8 mouse cellular contexts compared by ENCODE assay signal in the genomic region with DNA sequence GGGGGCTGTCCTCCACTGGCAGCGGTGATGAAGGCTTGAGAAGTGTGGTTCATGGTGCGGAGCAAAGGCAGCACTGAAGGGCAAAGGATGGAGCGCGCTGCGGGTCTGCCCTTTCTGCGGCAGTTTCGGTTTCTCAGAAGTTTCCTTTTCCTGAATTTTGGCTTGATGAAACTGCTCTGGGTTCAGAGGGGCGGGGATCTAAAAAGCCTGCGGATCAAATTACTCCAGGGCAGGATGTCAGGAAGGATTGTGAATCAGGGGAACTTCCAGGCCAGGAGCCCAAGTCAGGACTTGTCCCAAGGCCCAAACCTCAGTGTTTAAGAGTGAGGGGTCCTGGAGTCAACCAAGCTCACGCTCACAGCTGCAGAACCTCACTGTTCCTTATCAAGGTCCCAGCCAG. TPM values are rescaled to one million over a fixed set of nuclear protein-coding genes. Genes with fewer than 3 reads are reported as not detected.
DNase-seq lines count a peak whose midpoint lies in the region; ATAC-seq and TF ChIP-seq lines count a peak whose summit lies in the region.

A gene (minus strand): TSS at position 178 of the 400 bp plus-strand sequence.

- peak within 1 kb of the TSS; percentile 42; the same call in 1 of the 2 replicates for H3K4me3 ChIP-seq in layer of hippocampus, adult 2 months
- peak within 1 kb of the TSS; percentile 47 for H3K4me3 ChIP-seq in intestine, embryonic 14.5 days (ENCODE audit: low read depth, low read length)
- peak within 1 kb of the TSS; percentile 53 for H3K4me3 ChIP-seq in liver, embryonic 16.5 days (ENCODE audit: low read depth, low read length)
- peak within 1 kb of the TSS; percentile 15; the same call in 1 of the 2 replicates for H3K4me3 ChIP-seq in neural tube, embryonic 12.5 days

- no peaks in the 10 kb centered on the region for H3K9me3 ChIP-seq in intestine, embryonic 14.5 days (ENCODE audit: control insufficient read depth, low read length)
- no peaks in the 10 kb centered on the region for H3K9me3 ChIP-seq in liver, embryonic 16.5 days (replicated peaks; ENCODE audit: control insufficient read depth, low read length)
- H3K9me3 ChIP-seq in neural tube, embryonic 12.5 days, result no peaks in the 10 kb centered on the region

- H3K27ac ChIP-seq in layer of hippocampus, adult 2 months, result peak within 1 kb of the TSS; percentile 59
- H3K27ac ChIP-seq in intestine, embryonic 14.5 days (ENCODE audit: low read depth), result peak within 1 kb of the TSS; percentile 83
- H3K27ac ChIP-seq in liver, embryonic 16.5 days (ENCODE audit: low read length), result peak within 1 kb of the TSS; percentile 15; the same call in 1 of the 2 replicates
- no peak within 1 kb of the TSS for H3K27ac ChIP-seq in neural tube, embryonic 12.5 days

- H3K27me3 ChIP-seq in intestine, embryonic 14.5 days (replicated peaks; ENCODE audit: control insufficient read depth, insufficient read depth, low read length), result no peaks in the 10 kb centered on the region
- H3K27me3 ChIP-seq in liver, embryonic 16.5 days (ENCODE audit: control insufficient read depth, insufficient read depth, low read depth, low read length), result no peaks in the 10 kb centered on the region
- H3K27me3 ChIP-seq in neural tube, embryonic 12.5 days (replicated peaks), result no peaks in the 10 kb centered on the region

- no peaks in the 10 kb centered on the region for H3K36me3 ChIP-seq in intestine, embryonic 14.5 days (ENCODE audit: control insufficient read depth, insufficient read depth, low read length)
- no peaks in the 10 kb centered on the region for H3K36me3 ChIP-seq in liver, embryonic 16.5 days (ENCODE audit: control insufficient read depth, insufficient read depth)
- H3K36me3 ChIP-seq in neural tube, embryonic 12.5 days, result no peaks in the 10 kb centered on the region

- H3K4me1 ChIP-seq in intestine, embryonic 14.5 days (replicated peaks; ENCODE audit: control insufficient read depth, insufficient read depth, low read length), result peaks cover 23% of the 10 kb centered on the region
- peaks cover 29% of the 10 kb centered on the region for H3K4me1 ChIP-seq in liver, embryonic 16.5 days (ENCODE audit: control insufficient read depth, low read depth, low read length)
- H3K4me1 ChIP-seq in neural tube, embryonic 12.5 days, result peaks cover 19% of the 10 kb centered on the region

- peak within 1 kb of the TSS; percentile 61 for H3K4me2 ChIP-seq in intestine, embryonic 14.5 days (ENCODE audit: low read length)
- H3K4me2 ChIP-seq in liver, embryonic 16.5 days (ENCODE audit: low read depth, low read length), result peak within 1 kb of the TSS; percentile 43
- H3K4me2 ChIP-seq in neural tube, embryonic 12.5 days (replicated peaks), result peak within 1 kb of the TSS; percentile 42

- peak within 1 kb of the TSS; percentile 44 for H3K9ac ChIP-seq in intestine, embryonic 14.5 days (ENCODE audit: low read length)
- H3K9ac ChIP-seq in liver, embryonic 16.5 days (ENCODE audit: low read depth, low read length), result peak within 1 kb of the TSS; percentile 33
- 0 out of 2 replicates have a peak within 1 kb of the TSS, but pooled peaks have one; percentile 5 for H3K9ac ChIP-seq in neural tube, embryonic 12.5 days

- intact Hi-C loops in gastrocnemius, postnatal 36 days (cut with DNase I), result loop anchor here (2.0 to 5.0 kb wide), 2 partner anchors 30 to 162 kb away; a partner anchor contains a TSS

- no peak for TF ChIP-seq CTCF in layer of hippocampus, adult 2 months (conservative IDR thresholded peaks at IDR 0.05)

- ATAC-seq in common myeloid progenitor, adult 5-6 weeks (replicated peaks; ENCODE audit: low read depth, poor library complexity, severe bottlenecking), result 0 out of 2 replicates have a peak, but pooled peaks have one; percentile 5
- ATAC-seq in intestine, embryonic 14.5 days (replicated peaks; ENCODE audit: low FRiP score, low TSS enrichment, low read depth), result peak; percentile 3; the same call in 1 of the 2 replicates
- no peak for ATAC-seq in liver, embryonic 16.5 days (ENCODE audit: low read depth)
- no peak for ATAC-seq in neural tube, embryonic 12.5 days (ENCODE audit: low FRiP score, low read depth)
- ATAC-seq in cerebellum, adult (ENCODE audit: insufficient number of reproducible peaks, low FRiP score, low TSS enrichment), result no peak

- no peak for DNase-seq in layer of hippocampus, adult 2 months (ENCODE audit: low spot score in 2 of 2)
- DNase-seq in layer of hippocampus, adult 18-20 months (ENCODE audit: low spot score in 2 of 2), result no peak
- peak; percentile 44 to 53 for DNase-seq in gastrocnemius, postnatal 36 days
- peak; percentile 64 for DNase-seq in intestine, embryonic 14.5 days (ENCODE audit: low spot score)

- WGBS in intestine, embryonic 14.5 days, result 15% methylated on average over 10 of the region's 10 CpGs
- WGBS in liver, embryonic 16.5 days (ENCODE audit: insufficient replicate concordance), result 14% methylated on average over 10 of the region's 10 CpGs
- 26% methylated on average over 10 of the region's 10 CpGs for WGBS in neural tube, embryonic 12.5 days

RNA-seq across cellular contexts. Expression of the gene that starts here (rescaled TPM):
- total RNA-seq in layer of hippocampus, adult 2 months (2021), result 10 to 100 TPM in 1 of 2 experiments, 1 to 10 TPM in 1; 9.6 to 13.9 TPM
- 10 to 100 TPM in 1 of 2 experiments, 1 to 10 TPM in 1; 8.0 to 11.4 TPM for total RNA-seq in layer of hippocampus, adult 18-20 months (2021)
- 143 and 146 TPM in 2 replicates for total RNA-seq in common myeloid progenitor, adult 5-6 weeks (2017)
- 10 to 100 TPM; 30.2 to 45.6 TPM for total RNA-seq in gastrocnemius, postnatal 36 days (2021)
- polyA plus RNA-seq in intestine, embryonic 14.5 days (2014; fragmentation: Nextera tagmentation; extraction: Ambion mirVana), result 295 and 303 TPM in 2 replicates
- 68.0 and 76.2 TPM in 2 replicates for polyA plus RNA-seq in liver, embryonic 16.5 days (2015; fragmentation: Nextera tagmentation; extraction: Ambion mirVana)
- 23.9 and 29.2 TPM in 2 replicates for polyA plus RNA-seq in neural tube, embryonic 12.5 days (2016; fragmentation: Nextera tagmentation; extraction: Ambion mirVana)

Comparison
In these comparisons a context has a peak if more than half of its experiments do, and no peak if none do; other contexts are left out.
1. DNase-seq: peak in gastrocnemius, postnatal 36 days (2 of 2) and intestine, embryonic 14.5 days (single experiment); none in layer of hippocampus, adult 2 months (0 of 2) and layer of hippocampus, adult 18-20 months (0 of 2).
2. ATAC-seq: peak in common myeloid progenitor, adult 5-6 weeks (single experiment) and intestine, embryonic 14.5 days (single experiment); none in liver, embryonic 16.5 days (single experiment), neural tube, embryonic 12.5 days (single experiment) and cerebellum, adult (single experiment).
3. Peak in every context shown above with its lines, with median percentiles within 50 percentile points of each other: H3K4me3 ChIP-seq, H3K4me2 ChIP-seq and H3K9ac ChIP-seq.